Mouse (Mus musculus) embryo, embryonic 11.5 days (tissue): Measurements from ENCODE around the gene Map4k5.

Source experiments
- DNase-seq: peaks from one replicate; pipeline ENCODE4 v3.0.0-alpha.2; 2012; ENCODE audit warnings: low read depth, low spot score

The Map4k5 gene

DNA sequence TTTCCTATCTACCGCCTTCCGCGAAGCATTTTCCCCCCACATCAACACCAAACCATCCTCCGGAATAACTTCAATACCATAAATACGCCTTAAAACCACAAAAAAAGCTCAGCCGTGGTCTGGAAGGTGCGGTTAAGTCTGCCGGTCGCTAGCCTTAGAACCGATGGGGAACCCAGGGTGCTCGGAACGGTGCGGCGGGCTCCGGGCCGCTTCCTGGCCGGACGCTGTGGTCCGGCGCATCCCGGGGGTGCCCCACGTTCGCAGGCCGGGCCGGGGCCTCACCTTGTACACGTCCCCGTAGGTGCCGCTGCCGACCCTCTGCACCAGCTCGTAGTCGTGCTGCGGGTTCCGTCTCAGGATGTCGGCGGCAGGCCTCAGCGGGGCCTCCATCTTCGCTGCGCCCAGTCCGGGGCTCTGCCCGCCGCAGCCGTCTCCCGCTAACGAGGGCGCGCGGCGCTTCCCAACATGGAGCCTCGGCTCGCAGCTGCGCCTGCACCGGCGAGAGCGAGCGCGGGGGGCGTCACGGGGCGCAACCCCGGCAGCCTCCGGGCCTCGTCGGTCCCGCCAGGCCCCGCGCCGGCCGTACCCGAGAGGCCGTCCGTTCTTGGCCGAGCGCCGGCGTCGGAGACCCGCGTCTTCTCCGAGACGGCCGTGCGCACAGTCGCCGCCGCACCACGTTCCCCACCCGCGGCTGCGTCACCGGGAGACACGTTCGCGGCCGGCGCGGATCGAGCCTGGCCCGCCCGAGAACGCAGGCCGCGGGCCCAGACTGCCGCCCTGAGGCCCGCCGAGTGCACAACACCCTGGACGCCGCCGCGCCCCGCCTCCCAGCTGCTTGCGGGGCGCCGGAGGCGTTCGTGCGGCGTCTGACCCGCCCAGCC is at the start of gene Map4k5, which contains the start of gene Atl1:
Gene Map4k5 (minus strand): TSS at position 830 of the 881 bp plus-strand sequence.
Gene Atl1 (plus strand): TSS at position 244 of the 881 bp plus-strand sequence.
- DNase-seq = peak; percentile 79

DNA sequence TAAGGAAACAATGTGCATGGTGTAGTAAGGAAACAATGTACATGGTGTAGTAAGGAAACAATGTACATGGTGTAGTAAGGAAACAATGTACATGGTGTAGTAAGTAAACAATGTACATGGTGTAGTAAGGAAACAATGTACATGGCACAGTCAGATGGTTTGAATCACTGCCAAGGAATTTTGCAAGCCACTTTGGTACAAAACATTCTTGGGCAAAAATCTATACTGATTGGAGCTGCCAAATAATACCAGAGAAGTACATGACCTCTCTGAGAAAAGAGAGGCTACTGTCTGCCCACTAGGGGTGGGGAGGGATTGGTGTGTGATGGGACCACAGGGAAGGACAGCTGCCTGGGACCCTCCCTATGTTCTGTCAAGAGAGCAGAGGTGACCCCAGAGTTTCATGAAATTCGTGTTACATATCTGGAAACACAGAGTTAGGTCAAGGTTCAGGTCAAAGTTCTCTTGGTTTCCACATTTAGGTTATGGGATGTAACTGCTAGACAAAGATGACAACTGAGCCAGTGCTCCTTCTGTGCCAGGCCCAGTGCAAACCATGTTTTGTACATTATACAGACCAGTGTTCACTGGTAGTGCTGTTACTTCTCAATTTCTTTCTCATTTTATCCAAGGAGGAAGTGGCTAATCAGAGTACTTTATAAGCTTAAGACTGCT is 48.8 kb upstream of the Map4k5 start:
- DNase-seq = no peak

DNA sequence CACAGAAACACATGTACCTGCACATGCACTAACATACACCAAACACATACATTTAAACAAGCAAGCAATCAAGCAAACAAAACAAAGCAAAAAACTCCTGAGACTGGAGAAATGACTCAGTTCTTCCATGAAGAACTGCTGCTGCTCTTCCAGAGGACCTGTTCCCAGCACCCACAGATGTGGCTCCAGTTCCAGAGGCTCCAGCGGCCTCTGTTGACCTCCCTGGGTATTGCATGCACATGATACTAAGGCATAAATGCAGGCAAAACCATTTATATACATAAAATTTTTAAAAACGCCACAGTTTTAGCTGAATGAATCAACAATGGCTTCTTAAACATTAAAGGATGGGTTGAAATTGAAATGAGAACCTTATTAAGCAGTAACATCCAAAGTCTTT is 46.3 kb upstream of the Map4k5 start:
- DNase-seq = no peak

DNA sequence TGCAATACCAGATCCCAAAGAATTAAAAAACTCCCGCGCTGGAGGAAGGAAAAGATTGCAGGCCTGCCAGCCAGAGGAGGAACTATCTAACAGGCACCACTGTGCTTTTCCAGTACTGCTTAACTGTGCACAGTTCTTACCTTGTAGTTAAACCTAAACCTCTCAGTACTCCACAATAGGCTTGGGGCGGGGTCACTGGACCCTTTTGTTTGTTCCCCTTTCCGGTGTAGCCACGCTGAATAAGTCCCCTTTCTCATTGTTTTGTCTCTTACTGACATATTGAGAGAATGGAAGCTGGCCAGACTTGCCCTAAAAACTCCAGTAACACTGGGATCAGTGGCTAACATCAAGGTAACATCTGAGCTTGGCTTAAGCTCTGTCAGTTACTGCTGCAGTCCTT is 44.7 kb upstream of the Map4k5 start:
- DNase-seq = no peak

DNA sequence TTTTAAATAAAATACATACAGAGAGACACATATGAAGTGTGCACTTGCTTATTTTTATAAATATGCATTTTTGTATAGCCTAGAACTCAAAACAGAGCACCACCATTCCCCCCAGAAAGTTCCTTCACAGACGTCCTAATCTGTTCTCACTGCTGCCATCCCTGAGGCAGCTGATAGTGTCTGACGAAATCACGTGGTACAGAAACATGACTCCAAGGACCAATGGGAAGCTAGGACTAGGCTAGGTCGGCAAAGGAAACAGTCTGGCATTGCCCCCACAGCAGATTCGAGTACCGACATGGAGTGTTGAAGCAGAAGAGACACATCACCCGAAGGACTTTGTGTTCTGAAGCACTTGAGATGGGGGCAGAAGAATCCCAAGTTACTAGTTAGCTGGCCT is 33.7 kb upstream of the Map4k5 start:
- DNase-seq = no peak

DNA sequence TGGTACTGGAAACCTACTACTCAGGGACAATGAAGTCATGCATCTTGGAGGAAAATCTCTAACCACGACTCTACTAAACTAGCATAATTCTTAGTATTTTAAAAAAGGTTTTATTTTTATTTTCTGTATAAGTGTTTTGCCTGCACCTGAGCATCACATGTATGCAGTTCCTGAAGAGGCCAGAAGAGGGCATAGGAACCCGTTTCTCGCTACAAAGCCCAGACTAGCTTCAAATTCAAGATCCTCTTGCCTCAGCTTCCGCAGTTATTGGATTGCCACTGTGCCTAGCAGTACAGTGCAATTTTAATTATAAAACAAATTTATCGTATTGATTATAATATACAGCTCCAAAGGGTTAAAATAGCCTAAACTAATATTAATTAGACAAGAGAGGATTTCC is 31.0 kb upstream of the Map4k5 start:
- peak; percentile 27 for DNase-seq

DNA sequence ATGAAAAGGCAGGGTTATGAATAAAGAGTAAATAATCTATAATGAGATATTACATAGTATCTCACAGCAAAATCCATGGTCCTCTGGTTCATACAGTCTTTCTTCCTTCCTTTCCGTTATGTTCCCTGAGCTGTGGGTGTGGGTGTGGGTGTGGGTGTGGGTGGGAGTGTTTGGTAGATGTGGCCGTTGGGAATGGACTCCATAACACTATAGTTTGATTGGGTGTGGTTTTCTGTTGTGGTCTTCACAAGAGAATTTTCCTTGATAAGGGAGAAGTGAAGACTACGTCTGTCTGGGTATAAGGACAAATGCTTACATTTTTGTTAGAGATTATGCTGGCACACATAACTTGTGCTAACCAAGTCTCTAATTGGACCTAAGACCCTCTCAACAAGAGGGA is 30.6 kb upstream of the Map4k5 start:
- DNase-seq = no peak

DNA sequence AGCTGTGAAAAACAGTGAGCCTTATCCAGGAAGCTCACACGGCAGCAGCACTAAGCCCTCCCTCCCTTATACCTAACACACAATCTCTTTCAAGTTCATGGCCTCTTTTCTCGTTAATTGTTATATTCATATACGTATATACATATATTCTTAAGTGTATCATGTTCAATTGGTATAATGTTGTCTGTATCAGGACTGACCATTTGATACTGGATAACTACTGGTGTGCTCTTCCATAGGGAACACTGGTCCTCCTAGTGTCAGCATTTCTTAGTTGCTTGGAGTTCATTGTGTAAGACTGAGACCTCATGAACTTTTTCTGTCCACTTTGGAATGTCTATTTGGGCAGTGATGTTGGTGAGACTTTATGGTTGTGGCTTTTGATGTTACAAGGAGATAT is 30.1 kb upstream of the Map4k5 start:
- no peak for DNase-seq

DNA sequence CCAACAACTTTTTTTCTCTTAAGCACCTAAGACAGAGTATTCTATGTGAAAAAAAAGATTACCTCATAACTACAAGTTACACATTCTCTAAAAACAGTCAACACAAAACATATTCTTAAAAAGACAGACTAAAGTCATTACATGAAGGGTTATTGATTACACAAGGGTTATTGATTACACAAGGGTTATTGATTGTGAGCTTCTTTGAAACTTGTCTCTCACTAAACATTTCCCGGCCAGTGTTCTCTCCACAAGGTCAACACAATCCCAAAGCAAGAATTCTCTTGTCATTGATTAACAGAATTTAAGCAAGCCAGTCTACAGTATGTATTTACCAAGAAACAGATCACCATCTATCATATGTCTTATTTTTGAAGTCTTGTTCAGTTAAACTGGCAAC is 29.1 kb upstream of the Map4k5 start:
- no peak for DNase-seq

DNA sequence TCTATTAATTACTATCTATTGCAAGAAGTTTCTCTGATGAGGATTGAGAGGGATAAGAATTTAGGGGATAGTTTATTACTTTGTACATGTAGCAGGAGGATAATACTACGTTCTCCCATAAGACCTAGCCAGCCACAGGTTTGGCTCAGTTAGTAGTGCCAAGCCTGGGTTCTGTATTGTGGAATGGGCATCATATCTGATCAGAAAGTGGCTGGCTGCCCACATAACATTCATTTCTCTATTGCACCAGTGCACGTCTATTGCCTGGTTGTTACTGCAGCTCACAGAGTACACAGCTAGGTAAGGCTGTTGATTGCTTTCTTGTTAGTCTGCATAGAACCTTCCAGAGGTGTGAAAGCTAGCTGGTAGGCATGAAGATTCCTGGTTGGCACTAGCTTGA is 24.9 kb upstream of the Map4k5 start:
- no peak for DNase-seq

DNA sequence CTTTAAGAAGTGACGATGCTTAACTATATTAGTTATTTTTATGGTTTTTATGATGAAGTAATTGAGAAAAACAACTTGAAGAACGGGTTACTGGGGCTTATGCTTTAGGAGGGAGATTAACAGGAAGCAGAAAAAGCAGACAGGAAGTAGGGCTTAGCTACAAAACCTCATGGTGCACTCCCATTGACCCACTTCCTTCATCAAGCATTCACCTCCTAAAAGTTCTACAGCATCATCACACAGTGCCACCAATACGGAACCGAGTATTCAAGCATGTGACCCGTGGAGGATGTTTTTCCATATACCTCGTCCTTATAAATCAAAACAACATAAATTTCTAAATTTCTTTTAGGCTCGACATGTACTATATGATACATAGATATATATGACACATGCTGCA is 19.7 kb upstream of the Map4k5 start:
- DNase-seq = no peak

DNA sequence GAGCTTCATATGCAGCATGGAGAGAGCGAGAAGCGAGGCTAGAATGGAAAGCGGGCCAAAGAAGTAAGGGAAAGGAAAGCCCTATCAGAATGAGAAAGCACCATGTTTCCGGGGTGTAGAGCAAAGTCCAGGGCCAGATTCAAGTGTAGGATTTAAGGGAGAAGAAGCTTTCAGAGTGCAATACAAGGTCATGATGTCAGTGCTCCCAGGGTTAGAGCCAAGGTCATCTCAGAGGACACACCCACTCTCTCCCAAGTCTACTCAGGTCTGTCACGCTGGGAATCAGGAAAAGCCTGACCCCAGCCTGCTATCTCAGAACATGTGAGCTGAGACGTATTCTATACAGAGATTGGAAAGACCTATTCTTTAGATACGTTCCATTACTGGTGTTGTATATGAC is 18.9 kb upstream of the Map4k5 start:
- DNase-seq = no peak

DNA sequence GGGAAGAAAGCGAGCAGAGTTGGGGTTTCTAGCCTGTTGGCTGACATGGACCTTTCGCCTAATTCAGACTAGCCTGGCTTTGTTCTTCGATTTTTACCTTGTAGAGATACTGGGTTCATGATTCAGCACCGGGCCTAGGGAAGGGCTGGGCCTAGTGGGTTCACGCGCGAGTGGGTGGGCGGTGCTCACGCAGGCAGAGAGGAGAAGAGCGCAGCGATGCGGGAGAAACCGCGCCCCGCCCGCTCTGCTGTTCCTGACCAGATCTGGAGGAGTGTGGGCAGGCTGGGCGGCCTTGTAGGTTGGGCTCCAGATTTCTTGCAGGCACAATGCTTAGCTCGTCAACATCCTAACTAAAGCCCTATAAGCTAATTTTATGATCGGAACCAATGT is 15.5 kb upstream of the Map4k5 start:
- DNase-seq = no peak

DNA sequence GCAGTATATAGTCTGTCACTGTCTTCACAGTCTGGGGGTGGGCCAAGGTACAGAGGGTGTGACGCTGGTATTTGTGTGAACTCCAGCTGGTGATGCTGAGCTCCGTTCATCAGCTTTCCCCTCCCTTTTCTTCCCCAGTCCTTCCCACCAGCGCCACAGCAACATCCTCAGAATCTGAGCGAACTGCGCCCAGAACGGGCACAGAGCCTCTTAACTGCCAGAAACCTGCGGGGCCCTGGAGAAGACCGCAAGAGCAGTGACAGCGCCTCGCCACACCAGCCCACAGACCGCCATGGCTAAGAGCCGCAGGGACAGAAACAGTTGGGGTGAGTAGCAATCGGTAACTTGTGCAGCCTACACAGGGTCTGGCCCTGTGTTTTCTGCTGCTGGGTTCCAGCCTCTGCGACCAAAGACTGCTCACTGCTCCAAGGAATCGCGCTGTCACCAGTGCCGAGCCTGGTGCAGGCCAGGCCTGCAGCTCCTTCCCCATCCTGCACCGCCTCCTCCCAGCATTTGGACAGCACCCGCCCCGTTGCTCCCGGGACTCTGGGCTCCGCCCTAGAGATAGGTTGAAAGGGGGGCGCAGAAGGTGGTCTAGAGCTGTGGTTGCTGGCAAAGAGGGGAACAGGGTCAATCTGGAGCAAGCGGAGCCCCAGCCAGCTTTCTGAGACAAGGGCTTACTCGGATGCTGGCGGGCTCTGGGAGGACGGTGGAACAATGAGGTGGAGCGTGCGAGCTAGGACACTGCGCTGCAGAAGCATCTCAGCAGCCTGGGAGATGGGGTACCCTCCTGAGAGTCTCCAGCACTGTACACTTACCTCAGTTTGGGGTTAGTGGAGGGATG is 14.9 kb upstream of the Map4k5 start:
- no peak for DNase-seq

DNA sequence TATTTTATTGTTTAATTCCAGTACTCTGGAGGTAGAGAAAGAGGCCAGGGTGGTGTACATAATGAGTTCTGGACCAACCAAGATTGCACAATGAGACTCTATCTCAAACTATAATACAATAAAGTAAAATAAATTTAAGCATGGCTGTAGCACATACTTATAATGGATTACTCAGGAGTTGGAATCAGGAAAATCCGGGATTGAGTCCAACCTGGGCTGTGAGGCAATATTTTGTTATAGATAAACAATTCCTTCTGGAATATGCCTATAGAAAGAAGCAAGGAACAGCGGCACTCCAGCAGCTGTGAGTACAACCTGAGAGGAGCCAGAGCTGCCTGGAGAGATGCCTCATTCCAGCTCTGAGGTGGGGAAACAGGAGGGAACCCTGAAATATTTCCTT is 12.0 kb upstream of the Map4k5 start:
- no peak for DNase-seq

DNA sequence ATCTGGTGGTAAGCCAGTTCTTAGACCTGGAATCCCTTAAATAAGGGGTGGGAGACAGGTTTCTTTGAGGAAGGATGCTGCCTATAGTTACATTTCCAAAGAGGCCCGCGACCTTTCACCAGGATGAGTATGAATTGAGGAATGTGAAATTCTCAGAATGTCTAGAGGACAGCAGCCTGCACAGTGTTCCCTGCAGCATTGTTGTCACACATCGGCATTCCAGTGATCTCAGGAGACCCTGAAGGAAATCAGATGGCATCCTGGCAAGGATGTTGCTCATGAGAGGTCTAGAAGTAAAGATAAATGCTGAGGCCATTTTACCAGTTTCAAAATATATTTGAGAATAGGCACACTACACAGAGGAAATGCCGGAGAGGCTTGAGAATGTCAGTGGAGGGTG is 5.1 kb upstream of the Map4k5 start:
- no peak for DNase-seq

DNA sequence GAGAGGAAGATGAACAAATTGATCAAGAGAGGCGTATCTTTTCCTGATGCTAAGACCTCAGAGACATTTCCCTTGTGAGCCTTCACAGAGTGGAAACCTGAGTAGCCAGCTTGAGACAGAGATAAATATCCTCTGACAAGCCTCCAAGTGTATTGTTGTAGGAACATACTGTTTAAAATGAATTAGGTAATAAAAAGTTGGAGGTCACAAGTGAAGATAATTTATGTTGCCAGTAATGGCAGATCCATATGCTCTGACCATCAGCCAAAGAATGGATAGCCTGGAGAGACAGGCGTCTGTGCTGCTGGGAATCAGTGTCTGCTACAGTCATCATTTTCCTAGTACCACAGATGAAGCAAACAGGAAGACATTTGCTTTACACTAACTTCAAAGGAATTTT is 2.0 kb upstream of the Map4k5 start:
- no peak for DNase-seq

DNA sequence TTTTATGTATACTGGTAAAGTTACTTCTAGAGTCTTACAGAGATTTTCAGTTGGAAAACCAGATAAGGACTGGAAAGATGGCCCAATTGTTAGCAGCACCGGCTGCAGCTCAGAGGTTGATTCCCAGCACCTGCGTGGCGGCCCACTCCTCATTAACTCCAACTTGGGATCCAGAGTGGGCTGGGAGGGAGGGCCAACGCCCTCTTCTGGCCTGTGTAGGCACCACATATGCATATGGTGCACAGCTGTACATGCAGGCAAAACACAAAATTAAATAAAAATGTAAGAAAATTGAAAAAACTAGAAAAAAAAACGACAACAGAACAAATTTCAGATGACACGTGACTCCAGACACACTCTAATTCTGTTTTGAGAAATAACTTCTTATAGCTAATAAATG is 927 bp upstream of the Map4k5 start:
- no peak for DNase-seq

DNA sequence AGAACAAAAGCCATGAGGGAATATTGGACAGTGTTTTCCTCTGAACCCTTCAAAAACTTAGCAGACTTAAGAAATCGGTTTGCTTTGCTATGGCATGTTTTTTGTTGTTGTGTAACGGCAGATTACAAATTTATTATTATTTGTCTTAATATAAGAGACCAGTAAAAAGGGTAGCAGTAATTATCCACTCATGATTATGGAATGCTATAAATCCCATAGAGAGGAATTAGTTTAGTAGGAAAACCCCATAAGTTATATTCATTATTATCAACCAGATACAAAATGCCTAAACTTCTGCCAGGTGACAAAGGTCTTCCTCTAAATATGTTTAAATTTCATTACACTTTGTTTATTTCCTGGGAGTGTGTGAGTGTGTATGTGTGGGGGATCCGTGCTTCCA is 1.3 kb downstream of the Map4k5 start:
- no peak for DNase-seq

DNA sequence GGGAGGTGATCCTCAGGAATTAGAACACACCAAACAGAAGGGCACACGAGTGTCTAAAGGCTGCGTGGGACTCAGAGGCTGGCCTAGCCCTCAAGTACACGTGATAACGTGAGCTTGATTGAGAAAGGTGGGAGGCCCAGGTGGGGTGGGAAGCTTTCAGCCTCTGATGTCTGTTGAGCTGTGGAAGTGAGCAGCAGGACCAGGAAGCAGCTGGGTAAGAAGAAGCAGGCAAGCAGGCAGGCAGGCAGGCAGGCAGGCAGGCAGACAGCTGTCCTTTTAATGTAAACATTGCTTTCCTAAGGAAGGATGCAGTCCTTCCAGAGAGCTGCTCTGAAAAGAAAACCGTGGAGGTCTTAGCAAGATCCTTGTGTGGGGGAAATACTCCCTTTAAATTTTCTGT is 2.5 kb downstream of the Map4k5 start:
- no peak for DNase-seq

DNA sequence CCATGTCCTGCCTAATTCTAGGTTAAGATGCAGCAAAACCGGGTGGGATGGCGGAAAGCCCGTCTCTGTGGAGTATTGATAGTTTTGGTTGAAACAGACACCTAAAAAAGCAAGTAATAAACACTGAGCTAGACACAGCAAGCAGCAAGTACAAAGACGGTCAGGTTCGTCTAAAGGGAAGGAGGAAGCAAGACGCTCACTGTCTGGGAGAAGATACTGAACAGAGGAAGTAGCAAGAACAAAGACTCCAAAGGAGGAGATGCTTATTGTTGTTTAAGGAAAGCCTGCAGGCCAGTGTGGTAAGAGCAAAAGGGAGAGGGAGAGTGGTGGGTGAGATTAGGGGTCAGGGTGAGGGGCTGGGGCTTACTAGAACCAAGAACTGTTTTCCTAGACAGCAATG is 2.9 kb downstream of the Map4k5 start:
- DNase-seq = no peak

DNA sequence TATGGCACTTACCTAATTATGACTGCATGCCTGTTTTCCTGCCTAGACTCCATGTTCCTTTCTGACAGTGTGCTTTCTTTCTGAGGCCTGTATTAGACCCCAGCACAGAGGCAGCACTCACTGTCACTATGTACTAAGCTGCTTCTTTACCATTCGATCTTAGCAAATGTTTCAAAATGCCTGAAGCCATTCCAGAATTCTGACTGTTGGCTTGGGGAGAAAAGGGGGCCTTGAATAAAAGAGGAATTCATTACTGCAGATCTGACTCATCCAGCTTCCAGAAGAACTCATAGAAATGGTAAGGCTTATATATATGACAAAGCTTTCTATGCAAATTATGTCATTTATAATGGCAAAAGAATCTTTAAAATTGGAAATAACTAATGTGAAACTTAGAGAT is 4.7 kb downstream of the Map4k5 start:
- DNase-seq = no peak
